Mouse (Mus musculus) A20 (cell line): ENCODE results near the gene Heg1.

Experiments
- DNase-seq: peaks from one replicate; pipeline ENCODE4 v3.0.0-alpha.2; 2011; ENCODE audit warnings: low read depth, low spot score

The Heg1 gene

DNA sequence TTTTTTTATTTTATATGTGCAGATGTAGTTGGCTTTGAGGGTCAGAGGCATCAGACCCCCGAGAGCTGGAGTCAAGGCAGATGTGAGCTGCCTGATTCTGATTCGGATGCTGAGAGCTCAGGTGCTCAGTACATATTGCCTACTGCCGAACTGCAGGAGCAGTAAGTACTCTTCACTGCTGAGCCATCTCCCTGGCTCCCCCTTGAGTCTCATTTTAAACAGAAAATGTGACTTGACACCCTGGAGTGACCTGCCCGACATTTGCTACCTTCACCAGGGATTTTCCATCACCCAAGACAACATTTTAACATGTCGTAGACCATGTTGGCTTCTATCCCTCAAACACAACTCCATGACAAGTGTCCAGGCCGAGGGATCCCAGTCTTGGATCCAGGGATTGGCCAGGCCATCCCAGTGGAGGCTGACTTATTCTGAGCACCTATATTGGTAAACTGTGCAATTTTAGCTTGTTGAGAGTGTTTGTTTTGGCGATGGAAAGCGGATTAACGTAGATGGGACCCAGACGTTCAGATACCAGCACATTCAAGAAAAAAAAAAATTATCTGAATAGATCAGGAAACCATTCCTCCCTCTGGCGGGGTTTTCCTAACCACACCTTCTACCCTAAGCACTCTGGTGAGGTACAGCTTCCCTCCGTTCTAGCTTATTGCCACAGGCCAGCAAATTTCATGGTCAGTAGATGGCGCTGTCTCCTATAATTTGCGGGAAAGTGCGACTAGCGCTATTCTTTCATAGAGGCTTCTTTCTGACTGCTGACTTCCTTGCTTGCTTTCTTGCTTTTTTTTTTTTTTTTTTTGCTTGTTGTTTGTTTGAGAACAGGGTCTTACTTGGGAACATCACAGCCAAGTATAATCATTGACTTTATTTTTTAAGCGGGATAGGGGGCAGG, 136.4 kb downstream of the Heg1 start:
- DNase-seq: peak; percentile 74
